Mouse (Mus musculus): ENCODE results near the gene Il1rl1.
A peak's percentile ranks its signal among the peaks of the same experiment; 100 is the strongest.

Il1rl1 gene

GRCm38 (mm10) chr1:40428910-40429675 is at the start of gene Il1rl1:
TSS of gene Il1rl1 (plus strand) at chr1:40429570.
- no peak for DNase-seq

- peak; percentile 90 for DNase-seq
Observed at GRCm38 (mm10) chr1:40380111-40380510, 49.3 kb upstream of the Il1rl1 start.

- peak; percentile 19 for DNase-seq
Observed at GRCm38 (mm10) chr1:40380990-40381389, 48.4 kb upstream of the Il1rl1 start.

GRCm38 (mm10) chr1:40382841-40383240 is 46.5 kb upstream of the Il1rl1 start:
- DNase-seq: peak; percentile 25

GRCm38 (mm10) chr1:40384931-40385545 is 44.3 kb upstream of the Il1rl1 start:
- DNase-seq: no peak

GRCm38 (mm10) chr1:40391374-40391773 is 38.0 kb upstream of the Il1rl1 start:
- no peak for DNase-seq

GRCm38 (mm10) chr1:40392535-40392934 is 36.8 kb upstream of the Il1rl1 start:
- DNase-seq: no peak

- no peak for DNase-seq
Observed at GRCm38 (mm10) chr1:40393214-40393613, 36.2 kb upstream of the Il1rl1 start.

GRCm38 (mm10) chr1:40399639-40400038 is 29.7 kb upstream of the Il1rl1 start:
- no peak for DNase-seq

GRCm38 (mm10) chr1:40404682-40405081 is 24.7 kb upstream of the Il1rl1 start:
- no peak for DNase-seq

- DNase-seq: no peak
Observed at GRCm38 (mm10) chr1:40409882-40410281, 19.5 kb upstream of the Il1rl1 start.

GRCm38 (mm10) chr1:40413039-40413438 is 16.3 kb upstream of the Il1rl1 start:
- no peak for DNase-seq

GRCm38 (mm10) chr1:40414276-40414675 is 15.1 kb upstream of the Il1rl1 start:
- no peak for DNase-seq

GRCm38 (mm10) chr1:40414863-40415656 is 14.3 kb upstream of the Il1rl1 start:
- no peak for DNase-seq

- DNase-seq: no peak
Observed at GRCm38 (mm10) chr1:40417034-40417433, 12.3 kb upstream of the Il1rl1 start.

GRCm38 (mm10) chr1:40418512-40418911 is 10.9 kb upstream of the Il1rl1 start:
- DNase-seq: no peak

- DNase-seq: no peak
Observed at GRCm38 (mm10) chr1:40423892-40424291, 5.5 kb upstream of the Il1rl1 start.

- DNase-seq: no peak
Observed at GRCm38 (mm10) chr1:40427270-40427669, 2.1 kb upstream of the Il1rl1 start.

GRCm38 (mm10) chr1:40427901-40428300 is 1.5 kb upstream of the Il1rl1 start:
- DNase-seq: no peak

GRCm38 (mm10) chr1:40430143-40430834 is 919 bp downstream of the Il1rl1 start:
- no peak for DNase-seq

GRCm38 (mm10) chr1:40432169-40432568 is 2.8 kb downstream of the Il1rl1 start:
- no peak for DNase-seq

- DNase-seq: no peak
Observed at GRCm38 (mm10) chr1:40435936-40436335, 6.6 kb downstream of the Il1rl1 start.

GRCm38 (mm10) chr1:40437340-40437739 is 8.0 kb downstream of the Il1rl1 start:
- DNase-seq: no peak

All from thymus, postnatal 4 days (tissue).